16 mouse cellular contexts compared by ENCODE assay signal in genomic region chr9:41697160-41697559, GRCm38 (mm10).
DNase-seq lines count a peak whose midpoint lies in the region; ATAC-seq lines count a peak whose summit lies in the region.
"Had no signal": no experiment of that assay in that cellular context is flagged by ENCODE, and none has a peak within 500 bp of the region (broad histone marks: within the 10 kb centered on the region; RNA-seq: fewer than 3 reads in every experiment).

No protein-coding gene starts in this region.

- no peak overlapping the region for H3K27ac ChIP-seq in neural tube, embryonic 12.5 days
- peak overlapping the region; percentile 79 for H3K27ac ChIP-seq in hindbrain, embryonic 12.5 days
- peak overlapping the region; percentile 69 for H3K27ac ChIP-seq in midbrain, embryonic 11.5 days (ENCODE audit: low read depth, low read length)
- H3K27ac ChIP-seq in neural tube, embryonic 15.5 days (replicated peaks): peak overlapping the region; percentile 72
- H3K27ac ChIP-seq in kidney, embryonic 16.5 days (ENCODE audit: low read length): no peak overlapping the region
- H3K27ac ChIP-seq: kidney, embryonic 15.5 days had no signal

- ATAC-seq in neural tube, embryonic 12.5 days (ENCODE audit: low FRiP score, low read depth): 0 out of 2 replicates have a peak, but pooled peaks have one; percentile 33
- peak; percentile 23; the same call in 1 of the 2 replicates for ATAC-seq in hindbrain, embryonic 12.5 days (ENCODE audit: low FRiP score)
- peak; percentile 65; the same call in 1 of the 2 replicates for ATAC-seq in midbrain, embryonic 11.5 days (ENCODE audit: low FRiP score)
- no peak for ATAC-seq in neural tube, embryonic 15.5 days (ENCODE audit: low FRiP score)
- no peak for ATAC-seq in kidney, embryonic 16.5 days (ENCODE audit: low FRiP score, low TSS enrichment)
- ATAC-seq: Patski had no signal

- H3K4me2 ChIP-seq in neural tube, embryonic 12.5 days (replicated peaks): no peak overlapping the region
- 0 out of 2 replicates have a peak overlapping the region, but pooled peaks have one; percentile 5 for H3K4me2 ChIP-seq in hindbrain, embryonic 12.5 days (replicated peaks)
- no peak overlapping the region for H3K4me2 ChIP-seq in midbrain, embryonic 11.5 days
- H3K4me2 ChIP-seq in neural tube, embryonic 15.5 days: no peak overlapping the region
- no peak overlapping the region for H3K4me2 ChIP-seq in kidney, embryonic 16.5 days (replicated peaks; ENCODE audit: low read depth, low read length)
- H3K4me2 ChIP-seq: kidney, embryonic 15.5 days; lung, embryonic 14.5 days had no signal

- H3K9ac ChIP-seq in neural tube, embryonic 12.5 days: no peak overlapping the region
- no peak overlapping the region for H3K9ac ChIP-seq in hindbrain, embryonic 12.5 days
- peak overlapping the region; percentile 31 for H3K9ac ChIP-seq in midbrain, embryonic 11.5 days (ENCODE audit: low read length)
- H3K9ac ChIP-seq in neural tube, embryonic 15.5 days (replicated peaks): no peak overlapping the region
- H3K9ac ChIP-seq in kidney, embryonic 16.5 days (replicated peaks; ENCODE audit: low read length): no peak overlapping the region
- H3K9ac ChIP-seq: kidney, embryonic 15.5 days; lung, embryonic 14.5 days had no signal

- no peaks in the 10 kb centered on the region for H3K36me3 ChIP-seq in neural tube, embryonic 12.5 days
- H3K36me3 ChIP-seq in hindbrain, embryonic 12.5 days: no peaks in the 10 kb centered on the region
- no peaks in the 10 kb centered on the region for H3K36me3 ChIP-seq in midbrain, embryonic 11.5 days (ENCODE audit: control insufficient read depth, insufficient read depth, low read length)
- no peaks in the 10 kb centered on the region for H3K36me3 ChIP-seq in neural tube, embryonic 15.5 days
- H3K36me3 ChIP-seq in kidney, embryonic 16.5 days (ENCODE audit: insufficient read depth, low read length): no peaks in the 10 kb centered on the region
- H3K36me3 ChIP-seq: kidney, embryonic 15.5 days had no signal

- no peak overlapping the region for H3K4me3 ChIP-seq in neural tube, embryonic 12.5 days
- H3K4me3 ChIP-seq in hindbrain, embryonic 12.5 days: no peak overlapping the region
- H3K4me3 ChIP-seq in midbrain, embryonic 11.5 days (ENCODE audit: low read depth, low read length): no peak overlapping the region
- no peak overlapping the region for H3K4me3 ChIP-seq in neural tube, embryonic 15.5 days (replicated peaks)
- H3K4me3 ChIP-seq in kidney, embryonic 16.5 days (ENCODE audit: low read length): no peak overlapping the region
- H3K4me3 ChIP-seq: erythroblast, embryonic 14.5 days; kidney, embryonic 15.5 days; myocyte had no signal

- intact Hi-C loops in gastrocnemius, postnatal 36 days (cut with DNase I): no loop called here

- H3K9me3 ChIP-seq in neural tube, embryonic 12.5 days: no peaks in the 10 kb centered on the region
- no peaks in the 10 kb centered on the region for H3K9me3 ChIP-seq in hindbrain, embryonic 12.5 days (replicated peaks)
- H3K9me3 ChIP-seq in midbrain, embryonic 11.5 days (ENCODE audit: control insufficient read depth, low read length): no peaks in the 10 kb centered on the region
- no peaks in the 10 kb centered on the region for H3K9me3 ChIP-seq in neural tube, embryonic 15.5 days (replicated peaks)
- no peaks in the 10 kb centered on the region for H3K9me3 ChIP-seq in kidney, embryonic 16.5 days (ENCODE audit: low read length)
- H3K9me3 ChIP-seq: kidney, embryonic 15.5 days had no signal

- H3K4me1 ChIP-seq in neural tube, embryonic 12.5 days: peaks cover 22% of the 10 kb centered on the region
- peaks cover 40% of the 10 kb centered on the region for H3K4me1 ChIP-seq in hindbrain, embryonic 12.5 days
- peaks cover 31% of the 10 kb centered on the region for H3K4me1 ChIP-seq in midbrain, embryonic 11.5 days (ENCODE audit: control insufficient read depth, insufficient read depth, low read length)
- H3K4me1 ChIP-seq in neural tube, embryonic 15.5 days: peaks cover 24% of the 10 kb centered on the region
- no peaks in the 10 kb centered on the region; the same call in 1 of the 2 replicates for H3K4me1 ChIP-seq in kidney, embryonic 16.5 days (ENCODE audit: insufficient read depth, low read length)

- no peaks in the 10 kb centered on the region for H3K27me3 ChIP-seq in neural tube, embryonic 12.5 days (replicated peaks)
- no peaks in the 10 kb centered on the region for H3K27me3 ChIP-seq in hindbrain, embryonic 12.5 days
- H3K27me3 ChIP-seq in midbrain, embryonic 11.5 days (ENCODE audit: control insufficient read depth, insufficient read depth, low read length): no peaks in the 10 kb centered on the region
- H3K27me3 ChIP-seq in neural tube, embryonic 15.5 days (replicated peaks): no peaks in the 10 kb centered on the region
- no peaks in the 10 kb centered on the region for H3K27me3 ChIP-seq in kidney, embryonic 16.5 days (ENCODE audit: insufficient read depth, low read length)
- H3K27me3 ChIP-seq: kidney, embryonic 15.5 days; Patski had no signal

- no peak for DNase-seq in neural tube, embryonic 10.5 days (ENCODE audit: extremely low spot score, low spot score)
- DNase-seq in midbrain, embryonic 11.5 days (ENCODE audit: low spot score, missing footprints): no peak
- DNase-seq in gastrocnemius, postnatal 36 days: no peak
- no peak for DNase-seq in spleen, adult 12 weeks (ENCODE audit: low spot score)
- DNase-seq: cerebellum, adult 18-20 months; heart, postnatal 10 days; layer of hippocampus, adult 9-11 months; lung, embryonic 14.5 days had no signal

Comparison
In these comparisons a context has a peak if more than half of its experiments do, and no peak if none do; other contexts are left out.
1. ATAC-seq: peak in neural tube, embryonic 12.5 days (single experiment), hindbrain, embryonic 12.5 days (single experiment) and midbrain, embryonic 11.5 days (single experiment); none in neural tube, embryonic 15.5 days (single experiment) and kidney, embryonic 16.5 days (single experiment).
2. H3K27ac ChIP-seq: peak in hindbrain, embryonic 12.5 days (single experiment), midbrain, embryonic 11.5 days (single experiment) and neural tube, embryonic 15.5 days (single experiment); none in neural tube, embryonic 12.5 days (single experiment) and kidney, embryonic 16.5 days (single experiment).